Mouse (Mus musculus): ENCODE measurements at regions not wholly inside any gene's neighbourhood (a gene's known extent, or its start where the extent isn't known, plus 50 kb on each side); places are given as distances from the start of the nearest gene placed in this dataset.

- Histone ChIP-seq H3K27ac (0 out of 2 replicates have a peak overlapping the region, but pooled peaks have one; percentile 44), H3K9me3 (no peaks in the 10 kb centered on the region), H3K4me3 (no peak overlapping the region), H3K4me1 (peaks cover 9% of the 10 kb centered on the region), H3K4me2 (replicated peaks) (no peak overlapping the region), H3K36me3 (no peaks in the 10 kb centered on the region), H3K9ac (no peak overlapping the region), H3K27me3 (no peaks in the 10 kb centered on the region)
- ATAC-seq (ENCODE audit: low FRiP score, low read depth) = no peak
- WGBS = 84% methylated on average over 1 of the region's 1 CpGs
Observed at GRCm38 (mm10) chr15:61189981-61190380, 267.2 kb upstream of the A1bg start.

- Histone ChIP-seq H3K4me2 (replicated peaks) (no peak overlapping the region), H3K9ac (no peak overlapping the region), H3K36me3 (no peaks in the 10 kb centered on the region), H3K27me3 (no peaks in the 10 kb centered on the region), H3K4me1 (peaks cover 11% of the 10 kb centered on the region), H3K4me3 (no peak overlapping the region), H3K27ac (peak overlapping the region; percentile 44; the same call in 1 of the 2 replicates), H3K9me3 (no peaks in the 10 kb centered on the region)
- 33% methylated on average over 8 of the region's 8 CpGs for WGBS
- ATAC-seq (ENCODE audit: low FRiP score, low read depth) = no peak; the same call in 1 of the 2 replicates
Observed at GRCm38 (mm10) chr15:61189481-61189880, 266.7 kb upstream of the A1bg start.

- H3K4me1 ChIP-seq = peaks cover 17% of the 10 kb centered on the region
- H3K4me3 ChIP-seq = no peak overlapping the region
- no peak for ATAC-seq (ENCODE audit: low FRiP score, low read depth)
- H3K27ac ChIP-seq = no peak overlapping the region
- no peaks in the 10 kb centered on the region for H3K27me3 ChIP-seq
- 51% methylated on average over 2 of the region's 2 CpGs for WGBS
- H3K4me2 ChIP-seq (replicated peaks) = no peak overlapping the region
- no peaks in the 10 kb centered on the region for H3K9me3 ChIP-seq
- no peak overlapping the region for H3K9ac ChIP-seq
- H3K36me3 ChIP-seq = no peaks in the 10 kb centered on the region
Observed at GRCm38 (mm10) chr15:61184597-61184963, 261.8 kb upstream of the A1bg start.

GRCm38 (mm10) chr15:61183751-61184596 is 261.2 kb upstream of the A1bg start:
- Histone ChIP-seq H3K27me3 (no peaks in the 10 kb centered on the region), H3K4me3 (no peak overlapping the region), H3K4me1 (peaks cover 13% of the 10 kb centered on the region), H3K9me3 (no peaks in the 10 kb centered on the region), H3K4me2 (replicated peaks) (no peak overlapping the region), H3K9ac (no peak overlapping the region), H3K36me3 (no peaks in the 10 kb centered on the region), H3K27ac (no peak overlapping the region; the same call in 1 of the 2 replicates)
- WGBS = 45% methylated on average over 11 of the region's 11 CpGs
- no peak; the same call in 1 of the 2 replicates for ATAC-seq (ENCODE audit: low FRiP score, low read depth)

GRCm38 (mm10) chr15:61183291-61183690 is 260.5 kb upstream of the A1bg start:
- WGBS = 41% methylated on average over 5 of the region's 5 CpGs
- Histone ChIP-seq H3K36me3 (no peaks in the 10 kb centered on the region), H3K4me2 (replicated peaks) (no peak overlapping the region), H3K9ac (no peak overlapping the region), H3K4me3 (no peak overlapping the region), H3K4me1 (peaks cover 13% of the 10 kb centered on the region), H3K27me3 (no peaks in the 10 kb centered on the region), H3K27ac (no peak overlapping the region), H3K9me3 (no peaks in the 10 kb centered on the region)
- no peak for ATAC-seq (ENCODE audit: low FRiP score, low read depth)

- Histone ChIP-seq H3K9me3 (no peaks in the 10 kb centered on the region), H3K27ac (no peak overlapping the region), H3K36me3 (no peaks in the 10 kb centered on the region), H3K9ac (no peak overlapping the region), H3K27me3 (no peaks in the 10 kb centered on the region), H3K4me1 (peaks cover 3% of the 10 kb centered on the region; the same call in 1 of the 2 replicates), H3K4me3 (no peak overlapping the region), H3K4me2 (replicated peaks) (no peak overlapping the region)
- ATAC-seq (ENCODE audit: low FRiP score, low read depth) = no peak
- WGBS = 83% methylated on average over 1 of the region's 1 CpGs
Observed at GRCm38 (mm10) chr15:61168842-61169416, 246.1 kb upstream of the A1bg start.

GRCm38 (mm10) chr15:61165050-61165449 is 242.2 kb upstream of the A1bg start:
- Histone ChIP-seq H3K9me3 (no peaks in the 10 kb centered on the region), H3K27ac (no peak overlapping the region), H3K9ac (no peak overlapping the region), H3K27me3 (no peaks in the 10 kb centered on the region), H3K4me2 (replicated peaks) (no peak overlapping the region), H3K36me3 (no peaks in the 10 kb centered on the region), H3K4me1 (peaks cover 3% of the 10 kb centered on the region; the same call in 1 of the 2 replicates), H3K4me3 (no peak overlapping the region)
- no peak for ATAC-seq (ENCODE audit: low FRiP score, low read depth)
- WGBS = 28% methylated on average over 5 of the region's 5 CpGs

- Histone ChIP-seq H3K36me3 (no peaks in the 10 kb centered on the region), H3K9me3 (no peaks in the 10 kb centered on the region), H3K4me3 (no peak overlapping the region), H3K27me3 (peaks cover 6% of the 10 kb centered on the region; the same call in 1 of the 2 replicates), H3K27ac (no peak overlapping the region), H3K4me1 (peaks cover 10% of the 10 kb centered on the region; the same call in 1 of the 2 replicates), H3K4me2 (replicated peaks) (no peak overlapping the region), H3K9ac (no peak overlapping the region)
- ATAC-seq (ENCODE audit: low FRiP score, low read depth) = no peak
- 60% methylated on average over 5 of the region's 5 CpGs for WGBS
Observed at GRCm38 (mm10) chr15:61161397-61161796, 238.6 kb upstream of the A1bg start.

- 73% methylated on average over 1 of the region's 1 CpGs for WGBS
Observed at GRCm38 (mm10) chr15:61160666-61161065, 237.9 kb upstream of the A1bg start.

GRCm38 (mm10) chr15:61159552-61159951 is 236.7 kb upstream of the A1bg start:
- Histone ChIP-seq H3K9ac (no peak overlapping the region), H3K27me3 (peaks cover 6% of the 10 kb centered on the region; the same call in 1 of the 2 replicates), H3K4me3 (no peak overlapping the region), H3K4me2 (replicated peaks) (no peak overlapping the region), H3K4me1 (0 out of 2 replicates have a peak, but pooled peaks cover 7% of the 10 kb centered on the region), H3K27ac (no peak overlapping the region), H3K9me3 (no peaks in the 10 kb centered on the region), H3K36me3 (no peaks in the 10 kb centered on the region)
- ATAC-seq (ENCODE audit: low FRiP score, low read depth) = no peak
- 65% methylated on average over 5 of the region's 5 CpGs for WGBS

More at GRCm38 (mm10) chr15:61160666-61161065, 237.9 kb upstream of the A1bg start:
- Histone ChIP-seq H3K36me3 (no peaks in the 10 kb centered on the region), H3K27ac (no peak overlapping the region), H3K9ac (no peak overlapping the region), H3K4me2 (replicated peaks) (no peak overlapping the region), H3K27me3 (peaks cover 6% of the 10 kb centered on the region; the same call in 1 of the 2 replicates), H3K4me3 (no peak overlapping the region), H3K9me3 (no peaks in the 10 kb centered on the region), H3K4me1 (peaks cover 10% of the 10 kb centered on the region; the same call in 1 of the 2 replicates)
- no peak for ATAC-seq (ENCODE audit: low FRiP score, low read depth)

GRCm38 (mm10) chr15:61158041-61158545 is 235.3 kb upstream of the A1bg start:
- peak overlapping the region; percentile 59 for H3K9ac ChIP-seq
- ATAC-seq (ENCODE audit: low FRiP score, low read depth) = peak; percentile 70
- WGBS = 19% methylated on average over 13 of the region's 13 CpGs
- H3K4me2 ChIP-seq (replicated peaks) = peak overlapping the region; percentile 70
- peak overlapping the region; percentile 42 for H3K4me3 ChIP-seq
- H3K27ac ChIP-seq = no peak overlapping the region; the same call in 1 of the 2 replicates
- no peaks in the 10 kb centered on the region for H3K36me3 ChIP-seq
- H3K27me3 ChIP-seq = peaks cover 6% of the 10 kb centered on the region; the same call in 1 of the 2 replicates
- H3K9me3 ChIP-seq = no peaks in the 10 kb centered on the region
- 0 out of 2 replicates have a peak, but pooled peaks cover 7% of the 10 kb centered on the region for H3K4me1 ChIP-seq

GRCm38 (mm10) chr15:61157543-61157942 is 234.7 kb upstream of the A1bg start:
- WGBS = 4% methylated on average over 13 of the region's 13 CpGs
- peak; percentile 68; the same call in 1 of the 2 replicates for ATAC-seq (ENCODE audit: low FRiP score, low read depth)

More at GRCm38 (mm10) chr15:61157543-61157942, 234.7 kb upstream of the A1bg start:
- H3K4me3 ChIP-seq = peak overlapping the region; percentile 42
- H3K9ac ChIP-seq = no peak overlapping the region
- H3K9me3 ChIP-seq = no peaks in the 10 kb centered on the region
- no peak overlapping the region for H3K27ac ChIP-seq
- H3K4me1 ChIP-seq = 0 out of 2 replicates have a peak, but pooled peaks cover 7% of the 10 kb centered on the region
- H3K4me2 ChIP-seq (replicated peaks) = peak overlapping the region; percentile 70
- peaks cover 6% of the 10 kb centered on the region; the same call in 1 of the 2 replicates for H3K27me3 ChIP-seq
- H3K36me3 ChIP-seq = no peaks in the 10 kb centered on the region

Measured in limb, embryonic 13.5 days (tissue).